Mouse (Mus musculus) G1E (cell line): ENCODE measurements around the gene Gimap9. TPM values are rescaled to one million over a fixed set of nuclear protein-coding genes. Genes with fewer than 3 reads are reported as not detected.

Experiments used
- ATAC-seq: 2 replicates; pipeline ENCODE4 v1.8.0; 2016; ENCODE audit warnings: mild to moderate bottlenecking; ENCODE audit not compliant: insufficient number of reproducible peaks, poor library complexity, low FRiP score, severe bottlenecking; ENCODE audit errors: extremely low read depth
- DNase-seq: peaks from one replicate; pipeline ENCODE4 v3.0.0; 2012; ENCODE audit warnings: low spot score
- H3K27me3 ChIP-seq: 2 replicates; pipeline ENCODE4 v1.6.1; 2012; ENCODE audit warnings: mild to moderate bottlenecking, low read length, inconsistent platforms; ENCODE audit not compliant: insufficient read depth
- H3K36me3 ChIP-seq: replicated peaks from 2 replicates; pipeline ENCODE3; 2012; ENCODE audit warnings: mild to moderate bottlenecking, inconsistent platforms
- H3K4me1 ChIP-seq: 2 replicates; pipeline ENCODE4 v1.6.1; 2012; ENCODE audit warnings: low read depth, low read length, inconsistent platforms, mixed read lengths; ENCODE audit not compliant: insufficient read depth
- H3K4me3 ChIP-seq: 2 replicates; pipeline ENCODE4 v1.5.1; 2012; ENCODE audit warnings: low read depth, mild to moderate bottlenecking, inconsistent platforms, low read length, moderate library complexity, mixed read lengths
- H3K9me3 ChIP-seq: replicated peaks from 2 replicates; pipeline ENCODE4 v1.6.1; 2012; ENCODE audit warnings: inconsistent platforms
- CTCF ChIP-seq: IDR thresholded peaks from 2 replicates; pipeline ENCODE4 v1.5.1; 2012; ENCODE audit warnings: low read depth, low read length, inconsistent platforms, mixed read lengths
- GATA1 ChIP-seq: IDR thresholded peaks from 2 replicates; pipeline ENCODE4 v1.6.1; 2012; ENCODE audit warnings: borderline replicate concordance, low read length, inconsistent platforms, mixed read lengths
- GATA2 ChIP-seq: IDR thresholded peaks from 2 replicates; pipeline ENCODE4 v1.6.1; 2012; ENCODE audit warnings: low read depth, low read length, inconsistent platforms, borderline replicate concordance
- POLR2AphosphoS5 ChIP-seq: IDR thresholded peaks from 2 replicates; pipeline ENCODE4 v1.6.1; 2012; ENCODE audit warnings: low read depth, low read length, inconsistent platforms; ENCODE audit not compliant: insufficient replicate concordance
- TAL1 ChIP-seq: conservative IDR thresholded peaks from 2 replicates; pipeline ENCODE4 v1.6.1; 2012; ENCODE audit warnings: low read depth, low read length, inconsistent platforms, mixed read lengths
- polyA plus RNA-seq: library from polyadenylated mRNA; stranded (reverse); fragments of >175 nt; gene quantifications from 2 replicates; pipeline ENCODE4 v1.2.3, GENCODE M21; 2012
- total RNA-seq, 2 experiments: library from RNA; stranded (forward) in 1 of 2; stranded (reverse) in 1 of 2; fragments of 200-1000 nt in 1 of 2; fragments of >200 nt in 1 of 2; fragmentation: Nextera tagmentation in 1 of 2; gene quantifications; 2 replicates each; pipeline ENCODE4 v1.2.3; 2014 to 2017

The Gimap9 gene
- total and polyA plus RNA-seq, 3 experiments, result 0.30 to 25.8 (median 9.9) TPM

- no peak for TF ChIP-seq TAL1
- no peak for TF ChIP-seq GATA1
- TF ChIP-seq CTCF, result no peak
- no peak for TF ChIP-seq GATA2
- TF ChIP-seq POLR2AphosphoS5, result no peak
- Histone ChIP-seq H3K4me1 (no peaks in the 10 kb centered on the region), H3K36me3 (no peaks in the 10 kb centered on the region), H3K4me3 (no peak overlapping the region), H3K9me3 (no peaks in the 10 kb centered on the region), H3K27me3 (peaks cover 15% of the 10 kb centered on the region)
- DNase-seq (no peak), ATAC-seq (no peak)
These were observed 9.3 kb downstream of the Gimap9 start for GRCm38 (mm10) chr6:48685251-48685650.

- ATAC-seq (no peak), DNase-seq (no peak)
- TF ChIP-seq GATA1, result no peak
- no peak for TF ChIP-seq TAL1
- no peak for TF ChIP-seq POLR2AphosphoS5
- no peak for TF ChIP-seq GATA2
- TF ChIP-seq CTCF, result no peak
- Histone ChIP-seq H3K4me3 (no peak overlapping the region), H3K9me3 (no peaks in the 10 kb centered on the region), H3K27me3 (peaks cover 19% of the 10 kb centered on the region), H3K36me3 (no peaks in the 10 kb centered on the region), H3K4me1 (no peaks in the 10 kb centered on the region)
These were observed 10.1 kb downstream of the Gimap9 start for GRCm38 (mm10) chr6:48685694-48686665.

GRCm38 (mm10) chr6:48687077-48687476 is 11.1 kb downstream of the Gimap9 start:
- TF ChIP-seq CTCF, result no peak
- no peak for TF ChIP-seq GATA1
- TF ChIP-seq GATA2, result no peak
- TF ChIP-seq TAL1, result no peak
- no peak for TF ChIP-seq POLR2AphosphoS5
- Histone ChIP-seq H3K4me3 (no peak overlapping the region), H3K36me3 (no peaks in the 10 kb centered on the region), H3K9me3 (no peaks in the 10 kb centered on the region), H3K4me1 (no peaks in the 10 kb centered on the region), H3K27me3 (peaks cover 19% of the 10 kb centered on the region)
- ATAC-seq (no peak), DNase-seq (no peak)

- no peaks in the 10 kb centered on the region for H3K9me3 ChIP-seq
- H3K4me3 ChIP-seq, result no peak overlapping the region
- TF ChIP-seq TAL1 (no peak), GATA1 (no peak)
- DNase-seq, result no peak
- H3K27me3 ChIP-seq, result peaks cover 22% of the 10 kb centered on the region
- H3K4me1 ChIP-seq, result no peaks in the 10 kb centered on the region
- H3K36me3 ChIP-seq, result no peaks in the 10 kb centered on the region
- no peak for ATAC-seq
These were observed 13.4 kb downstream of the Gimap9 start for GRCm38 (mm10) chr6:48689320-48689719.

GRCm38 (mm10) chr6:48692962-48693361 is 17.0 kb downstream of the Gimap9 start:
- ATAC-seq, result no peak
- Histone ChIP-seq H3K9me3 (no peaks in the 10 kb centered on the region), H3K27me3 (peaks cover 10% of the 10 kb centered on the region), H3K36me3 (no peaks in the 10 kb centered on the region), H3K4me1 (no peaks in the 10 kb centered on the region), H3K4me3 (no peak overlapping the region)
- TF ChIP-seq CTCF (no peak), POLR2AphosphoS5 (no peak), GATA1 (no peak), TAL1 (no peak), GATA2 (no peak)
- DNase-seq, result no peak

- Histone ChIP-seq H3K27me3 (peaks cover 13% of the 10 kb centered on the region), H3K4me1 (no peaks in the 10 kb centered on the region), H3K4me3 (no peak overlapping the region), H3K9me3 (no peaks in the 10 kb centered on the region), H3K36me3 (no peaks in the 10 kb centered on the region)
- DNase-seq (no peak), ATAC-seq (no peak)
- TF ChIP-seq GATA2 (no peak), CTCF (no peak), TAL1 (no peak), GATA1 (no peak), POLR2AphosphoS5 (no peak)
These were observed 21.1 kb downstream of the Gimap9 start for GRCm38 (mm10) chr6:48696830-48697554.
